Mouse (Mus musculus): ENCODE measurements at regions not wholly inside any gene's neighbourhood (a gene's known extent, or its start where the extent isn't known, plus 50 kb on each side); places are given as distances from the start of the nearest gene placed in this dataset.

GRCm38 (mm10) chr4:87669480-87669879 lies 363.7 kb downstream of the Mllt3 start:
- ChIA-PET POLR2A (interaction anchor here in 2 of 4 experiments (0.7 to 1.5 kb wide), 2 partner anchors 16 to 433 kb away, joined by 3 read pairs; no protein-coding TSS in a partner anchor), CTCF (no interaction called here)

- ChIA-PET POLR2A (interaction anchor here in 1 of 4 experiments (1.5 kb wide), 1 partner anchor 15 kb away, joined by 3 read pairs; no protein-coding TSS in a partner anchor), CTCF (interaction anchor here in 1 of 4 experiments (0.6 kb wide), 1 partner anchor 26 kb away, joined by 5 read pairs; no protein-coding TSS in a partner anchor)
Observed at GRCm38 (mm10) chr4:87668314-87668713, 364.9 kb downstream of the Mllt3 start.

- ChIA-PET POLR2A (interaction anchor here in 1 of 4 experiments (1.5 kb wide), 1 partner anchor 14 kb away, joined by 3 read pairs; no protein-coding TSS in a partner anchor), CTCF (no interaction called here)
Observed at GRCm38 (mm10) chr4:87667556-87668154, 365.5 kb downstream of the Mllt3 start.

- CTCF ChIA-PET: no interaction called here
- POLR2A ChIA-PET: no interaction called here
Observed at GRCm38 (mm10) chr4:87665149-87665548, 368.0 kb downstream of the Mllt3 start.

- ChIA-PET POLR2A (no interaction called here), CTCF (no interaction called here)
Observed at GRCm38 (mm10) chr4:87662876-87663275, 370.3 kb downstream of the Mllt3 start.

- ChIA-PET POLR2A (no interaction called here), CTCF (no interaction called here)
Observed at GRCm38 (mm10) chr4:87658316-87658715, 374.8 kb downstream of the Mllt3 start.

GRCm38 (mm10) chr4:87657855-87658254 lies 375.3 kb downstream of the Mllt3 start:
- POLR2A ChIA-PET: no interaction called here
- CTCF ChIA-PET: interaction anchor here in 2 of 4 experiments (0.6 to 0.7 kb wide), 2 partner anchors 57 to 743 kb away, joined by 3 read pairs; no protein-coding TSS in a partner anchor

- CTCF ChIA-PET: no interaction called here
- POLR2A ChIA-PET: interaction anchor here in 1 of 4 experiments (0.9 kb wide), 2 partner anchors 15 kb away, joined by 3 read pairs; no protein-coding TSS in a partner anchor
Observed at GRCm38 (mm10) chr4:87653440-87654165, 379.6 kb downstream of the Mllt3 start.

GRCm38 (mm10) chr4:87652314-87652934 lies 380.7 kb downstream of the Mllt3 start:
- ChIA-PET CTCF (no interaction called here), POLR2A (no interaction called here)

- ChIA-PET CTCF (no interaction called here), POLR2A (no interaction called here)
Observed at GRCm38 (mm10) chr4:87651275-87651674, 381.9 kb downstream of the Mllt3 start.

GRCm38 (mm10) chr4:87650837-87651236 lies 382.3 kb downstream of the Mllt3 start:
- POLR2A ChIA-PET: no interaction called here
- CTCF ChIA-PET: no interaction called here

- ChIA-PET CTCF (no interaction called here), POLR2A (no interaction called here)
Observed at GRCm38 (mm10) chr4:87650393-87650792, 382.8 kb downstream of the Mllt3 start.

- CTCF ChIA-PET: interaction anchor here in 1 of 4 experiments (0.5 kb wide), 1 partner anchor 371 kb away, joined by 4 read pairs; no protein-coding TSS in a partner anchor
- POLR2A ChIA-PET: no interaction called here
Observed at GRCm38 (mm10) chr4:87648919-87649318, 384.2 kb downstream of the Mllt3 start.

GRCm38 (mm10) chr4:87647932-87648911 lies 384.9 kb downstream of the Mllt3 start:
- ChIA-PET POLR2A (no interaction called here), CTCF (interaction anchor here in 1 of 4 experiments (0.5 kb wide), 1 partner anchor 371 kb away, joined by 4 read pairs; no protein-coding TSS in a partner anchor)

- ChIA-PET POLR2A (no interaction called here), CTCF (interaction anchor here in 1 of 4 experiments (0.7 kb wide), 1 partner anchor 168 kb away, joined by 3 read pairs; no protein-coding TSS in a partner anchor)
Observed at GRCm38 (mm10) chr4:87642002-87642401, 391.2 kb downstream of the Mllt3 start.

- CTCF ChIA-PET: interaction anchor here in 1 of 4 experiments (0.7 kb wide), 1 partner anchor 168 kb away, joined by 3 read pairs; no protein-coding TSS in a partner anchor
Observed at GRCm38 (mm10) chr4:87641551-87641950, 391.6 kb downstream of the Mllt3 start.

GRCm38 (mm10) chr4:87638380-87638646 lies 394.9 kb downstream of the Mllt3 start:
- ChIA-PET POLR2A (interaction anchor here in 2 of 4 experiments (0.6 to 1.4 kb wide), 2 partner anchors 15 to 67 kb away, joined by 3 to 4 read pairs; no protein-coding TSS in a partner anchor), CTCF (no interaction called here)

More at GRCm38 (mm10) chr4:87641551-87641950, 391.6 kb downstream of the Mllt3 start:
- POLR2A ChIA-PET: no interaction called here

- POLR2A ChIA-PET: interaction anchor here in 2 of 4 experiments (0.6 to 1.4 kb wide), 2 partner anchors 16 to 67 kb away, joined by 3 to 4 read pairs; no protein-coding TSS in a partner anchor
- CTCF ChIA-PET: no interaction called here
Observed at GRCm38 (mm10) chr4:87637629-87638379, 395.4 kb downstream of the Mllt3 start.

All from embryonic stem cell, embryonic (primary cell).